Mouse (Mus musculus) adrenal gland, postnatal 4 days (tissue): ENCODE data around the gene Ndel1. TPM values are rescaled to one million over a fixed set of nuclear protein-coding genes. Genes with fewer than 3 reads are reported as not detected.

ENCODE experiments used
- DNase-seq, 2 experiments: peaks; one replicate each; pipeline ENCODE4 v3.0.0; 2021 to 2022; ENCODE audit warnings: low spot score in 2 of 2, mixed read lengths in 2 of 2
- total RNA-seq, 2 experiments: library from RNA; stranded (reverse); gene quantifications; 2 replicates each; pipeline ENCODE4 v1.2.3; 2021

Ndel1 gene
- total RNA-seq, 2 experiments from 2014 or later = 59.1 to 61.4 TPM

- no peak for DNase-seq
Measured at GRCm38 (mm10) chr11:68780466-68781114, 91.1 kb downstream of the Ndel1 start.

GRCm38 (mm10) chr11:68779735-68780465 lies 91.8 kb downstream of the Ndel1 start:
- DNase-seq = no peak

- no peak for DNase-seq
Measured at GRCm38 (mm10) chr11:68778855-68779254, 92.8 kb downstream of the Ndel1 start.

GRCm38 (mm10) chr11:68777933-68778332 lies 93.7 kb downstream of the Ndel1 start:
- no peak for DNase-seq

GRCm38 (mm10) chr11:68776147-68776655 lies 95.5 kb downstream of the Ndel1 start:
- DNase-seq = no peak

Other genes starting within 250 kb of the Ndel1 start
- 10 to 100 TPM; 69.4 to 98.3 TPM for gene Myh10, start 180.3 kb downstream of the Ndel1 start, total RNA-seq
- gene Rnf222, start 16.7 kb upstream of the Ndel1 start, total RNA-seq = under 1 TPM; 0.17 to 0.20 TPM
- gene Rpl26, start 29.7 kb upstream of the Ndel1 start, total RNA-seq = 1,000 to 10,000 TPM; 1,502 to 1,552 TPM
- gene Odf4, start 55.2 kb upstream of the Ndel1 start, total RNA-seq = 1 to 10 TPM; 1.5 TPM
- gene Arhgef15, start 85.6 kb upstream of the Ndel1 start, total RNA-seq = 10 to 100 TPM; 28.6 to 29.5 TPM
- gene Slc25a35, start 96.3 kb upstream of the Ndel1 start, total RNA-seq = 1 to 10 TPM; 5.8 to 5.9 TPM
- gene Rangrf, start 103.3 kb upstream of the Ndel1 start, total RNA-seq = 10 to 100 TPM; 19.4 to 20.1 TPM
- gene Pfas, start 136.6 kb upstream of the Ndel1 start, total RNA-seq = 10 to 100 TPM; 37.5 to 42.3 TPM
- gene Ctc1, start 144.1 kb upstream of the Ndel1 start, total RNA-seq = 10 to 100 TPM; 50.2 to 51.3 TPM
- gene Aurkb, start 173.8 kb upstream of the Ndel1 start, total RNA-seq = 10 to 100 TPM; 41.5 to 41.7 TPM
- gene Borcs6, start 187.9 kb upstream of the Ndel1 start, total RNA-seq = 10 to 100 TPM; 24.3 to 26.0 TPM
- 10 to 100 TPM; 20.6 TPM for gene Tmem107, start 198.9 kb upstream of the Ndel1 start, total RNA-seq
- 100 to 1,000 TPM; 208 to 226 TPM for gene Vamp2, start 216.6 kb upstream of the Ndel1 start, total RNA-seq
- gene Per1, start 223.4 kb upstream of the Ndel1 start, total RNA-seq = 100 to 1,000 TPM in 1 of 2 experiments, 10 to 100 TPM in 1; 99.4 to 130 TPM
- under 1 TPM; 0.51 to 0.59 TPM for gene Hes7, start 248.5 kb upstream of the Ndel1 start, total RNA-seq